Mouse (Mus musculus): ENCODE measurements at regions not wholly inside any gene's neighbourhood (a gene's known extent, or its start where the extent isn't known, plus 50 kb on each side); places are given as distances from the start of the nearest gene placed in this dataset.

- TF ChIP-seq POLR2A (IDR thresholded peaks at IDR 0.05; ENCODE audit: low read depth, low read length) (no peak), CTCF (IDR thresholded peaks at IDR 0.05; ENCODE audit: extremely low read depth, insufficient read length, insufficient replicate concordance, low read depth, low read length) (no peak)
Observed at GRCm38 (mm10) chr5:73918011-73918410, 150.2 kb downstream of the Usp46 start.

Measured in small intestine, adult 2 months (tissue).